Comparison of ENCODE assay signal across 29 mouse cellular contexts in the genomic region with DNA sequence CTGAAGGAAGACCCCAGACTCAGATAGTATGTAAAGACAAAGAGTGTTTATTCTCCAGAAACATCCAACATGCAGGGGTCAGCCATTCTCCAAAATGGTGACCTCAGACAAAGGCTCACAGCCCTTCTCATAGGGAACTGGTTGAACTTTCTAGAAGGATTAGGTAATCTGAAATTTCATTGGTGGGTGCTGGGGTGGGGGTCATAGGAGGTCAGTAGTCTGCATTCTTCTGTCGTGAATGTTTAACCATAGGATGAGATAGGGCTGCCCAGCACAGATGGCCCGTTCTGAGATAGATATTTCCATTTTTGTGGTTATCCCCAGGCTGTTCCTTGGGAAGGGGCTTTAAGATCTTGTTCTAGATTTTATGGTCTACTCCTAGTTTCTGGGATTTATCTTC. TPM values are rescaled to one million over a fixed set of nuclear protein-coding genes. Genes with fewer than 3 reads are reported as not detected.
A peak's percentile ranks its signal among the peaks of the same experiment; 100 is the strongest.
DNase-seq lines count a peak whose midpoint lies in the region; ATAC-seq lines count a peak whose summit lies in the region.
"Had no signal": no experiment of that assay in that cellular context is flagged by ENCODE, and none has a peak within 500 bp of the region (broad histone marks: within the 10 kb centered on the region; RNA-seq: fewer than 3 reads in every experiment).

No protein-coding gene starts in this region.

- no peaks in the 10 kb centered on the region for H3K4me1 ChIP-seq in liver, embryonic 15.5 days (replicated peaks)
- H3K4me1 ChIP-seq: forebrain, embryonic 15.5 days had no signal

- no peak overlapping the region for H3K4me2 ChIP-seq in liver, embryonic 15.5 days
- H3K4me2 ChIP-seq: embryonic facial prominence, embryonic 13.5 days; forebrain, embryonic 12.5 days; forebrain, embryonic 15.5 days; heart, embryonic 11.5 days; hindbrain, embryonic 13.5 days had no signal

- peak; percentile 1 for DNase-seq in heart, adult 11 months
- DNase-seq in heart, postnatal 36 days = no peak
- peak; percentile 32 for DNase-seq in kidney, adult 9 months
- DNase-seq in kidney, postnatal 4 days = no peak
- DNase-seq in yolk sac, embryonic 10.5 days (ENCODE audit: low spot score) = peak; percentile 59
- DNase-seq in gastrocnemius, postnatal 4 days (ENCODE audit: low spot score in 2 of 2) = no peak
- DNase-seq: adrenal gland, adult 8-10 months; adrenal gland, postnatal 25 days; cerebellum, adult 11-12 months; cerebellum, adult 8-10 months; cerebellum, postnatal 10 days; cerebellum, postnatal 36 days; embryo, embryonic 11 days; gastrocnemius, postnatal 25 days had no signal

- no peak overlapping the region for H3K27ac ChIP-seq in liver, embryonic 15.5 days (replicated peaks)
- H3K27ac ChIP-seq: embryonic facial prominence, embryonic 10.5 days; embryonic facial prominence, embryonic 13.5 days; forebrain, embryonic 12.5 days; forebrain, embryonic 15.5 days; hindbrain, embryonic 10.5 days; hindbrain, embryonic 13.5 days had no signal

- ATAC-seq in liver, embryonic 15.5 days (ENCODE audit: insufficient read depth) = peak; percentile 28; the same call in 1 of the 2 replicates
- ATAC-seq: activated CD4-positive, CD25-positive, alpha-beta regulatory T cell, adult 4 months; forebrain, embryonic 15.5 days; hindbrain, embryonic 16.5 days had no signal

- no peak overlapping the region for H3K9ac ChIP-seq in liver, embryonic 15.5 days
- H3K9ac ChIP-seq: embryonic facial prominence, embryonic 13.5 days; forebrain, embryonic 12.5 days; forebrain, embryonic 15.5 days; hindbrain, embryonic 13.5 days had no signal

- no peaks in the 10 kb centered on the region for H3K36me3 ChIP-seq in liver, embryonic 15.5 days (replicated peaks)
- H3K36me3 ChIP-seq: embryonic facial prominence, embryonic 10.5 days; embryonic facial prominence, embryonic 13.5 days; forebrain, embryonic 12.5 days; forebrain, embryonic 15.5 days; hindbrain, embryonic 10.5 days; hindbrain, embryonic 13.5 days had no signal

- no peaks in the 10 kb centered on the region for H3K9me3 ChIP-seq in liver, embryonic 15.5 days (replicated peaks)
- H3K9me3 ChIP-seq: embryonic facial prominence, embryonic 10.5 days; embryonic facial prominence, embryonic 13.5 days; forebrain, embryonic 12.5 days; forebrain, embryonic 15.5 days; hindbrain, embryonic 13.5 days had no signal

- H3K27me3 ChIP-seq in liver, embryonic 15.5 days = no peaks in the 10 kb centered on the region
- H3K27me3 ChIP-seq: embryonic facial prominence, embryonic 13.5 days; forebrain, embryonic 12.5 days; forebrain, embryonic 15.5 days; hindbrain, embryonic 13.5 days had no signal

- no peak overlapping the region for H3K4me3 ChIP-seq in liver, embryonic 15.5 days (replicated peaks)
- H3K4me3 ChIP-seq: embryonic facial prominence, embryonic 10.5 days; embryonic facial prominence, embryonic 13.5 days; erythroblast, embryonic 14.5 days; forebrain, embryonic 12.5 days; forebrain, embryonic 15.5 days; hindbrain, embryonic 10.5 days; hindbrain, embryonic 13.5 days had no signal

- WGBS in liver, embryonic 15.5 days (ENCODE audit: insufficient replicate concordance) = 36% methylated on average over 2 of the region's 2 CpGs

- intact Hi-C loops in heart, postnatal 36 days (cut with DNase I) = no loop called here

RNA-seq across cellular contexts. Expression of a gene that starts 35.1 kb away (rescaled TPM):
- 1 to 10 TPM; 1.3 to 2.0 TPM for total RNA-seq in heart, postnatal 36 days (2021)
- polyA plus RNA-seq in liver, embryonic 15.5 days (2015; fragmentation: Nextera tagmentation; extraction: Ambion mirVana) = 0.07 TPM in 1 of 2 replicates, not detected in the other
- not detected for total RNA-seq in gastrocnemius, postnatal 4 days (2021)
- total RNA-seq: ES-E14; gastrocnemius, postnatal 25 days; granulocyte monocyte progenitor cell, adult 5-6 weeks had no signal
- polyA plus RNA-seq: activated CD4-positive, CD25-positive, alpha-beta regulatory T cell, adult 4 months; brain, embryonic 14.5 days; embryonic facial prominence, embryonic 10.5 days; embryonic facial prominence, embryonic 13.5 days; erythroblast, embryonic 14.5 days; forebrain, embryonic 12.5 days; forebrain, embryonic 15.5 days; heart, embryonic 11.5 days; heart, embryonic 14.5 days; hindbrain, embryonic 10.5 days; hindbrain, embryonic 13.5 days; hindbrain, embryonic 16.5 days had no signal

RNA-seq across cellular contexts. Expression of a gene that starts 45.7 kb away (rescaled TPM):
- 10 to 100 TPM in 1 of 2 experiments, 1 to 10 TPM in 1; 4.4 to 10.1 TPM for total RNA-seq in heart, postnatal 36 days (2021)
- polyA plus RNA-seq in liver, embryonic 15.5 days (2015; fragmentation: Nextera tagmentation; extraction: Ambion mirVana) = 0.46 TPM in 2 replicates
- total RNA-seq in gastrocnemius, postnatal 4 days (2021) = under 1 TPM; 0.57 to 0.69 TPM
- total RNA-seq: granulocyte monocyte progenitor cell, adult 5-6 weeks had no signal
- polyA plus RNA-seq: erythroblast, embryonic 14.5 days had no signal

Comparison
In these comparisons a context has a peak if more than half of its experiments do, and no peak if none do; other contexts are left out.
1. DNase-seq: peak in heart, adult 11 months (single experiment), kidney, adult 9 months (single experiment) and yolk sac, embryonic 10.5 days (single experiment); none in heart, postnatal 36 days (0 of 2), kidney, postnatal 4 days (0 of 2) and gastrocnemius, postnatal 4 days (0 of 2).